Mouse (Mus musculus) heart, embryonic 12.5 days (tissue): Measurements from ENCODE around the gene Iqca. TPM values are rescaled to one million over a fixed set of nuclear protein-coding genes. Genes with fewer than 3 reads are reported as not detected.
A peak's percentile ranks its signal among the peaks of the same experiment; 100 is the strongest.

ENCODE experiments used
- ATAC-seq: fragments of 200-750 bp; cut with Nextera tagmentation; 2 replicates; pipeline ENCODE4 v1.8.0; 2017; ENCODE audit warnings: moderate TSS enrichment, moderate library complexity; ENCODE audit not compliant: insufficient number of reproducible peaks, low FRiP score
- H3K27ac ChIP-seq: fragments of 300-500 bp; sonication (generic); 2 replicates; pipeline ENCODE4 v1.5.1; 2016; ENCODE audit warnings: mild to moderate bottlenecking, moderate library complexity; ENCODE audit not compliant: poor library complexity, severe bottlenecking
- H3K27me3 ChIP-seq: fragments of 300-500 bp; sonication (generic); replicated peaks from 2 replicates; pipeline ENCODE4 v1.6.1; 2016; ENCODE audit warnings: mild to moderate bottlenecking, moderate library complexity
- H3K36me3 ChIP-seq: fragments of 300-500 bp; sonication (generic); 2 replicates; pipeline ENCODE4 v1.6.1; 2016; ENCODE audit warnings: mild to moderate bottlenecking, moderate library complexity
- H3K4me1 ChIP-seq: fragments of 300-500 bp; sonication (generic); replicated peaks from 2 replicates; pipeline ENCODE4 v1.6.1; 2016; ENCODE audit warnings: mild to moderate bottlenecking
- H3K4me2 ChIP-seq: fragments of 300-500 bp; sonication (generic); 2 replicates; pipeline ENCODE4 v1.6.1; 2016; ENCODE audit warnings: mild to moderate bottlenecking, moderate library complexity
- H3K4me3 ChIP-seq: fragments of 300-500 bp; sonication (generic); 2 replicates; pipeline ENCODE4 v1.5.1; 2016; ENCODE audit warnings: mild to moderate bottlenecking
- H3K9ac ChIP-seq: fragments of 300-500 bp; sonication (generic); 2 replicates; pipeline ENCODE4 v1.6.1; 2016; ENCODE audit warnings: mild to moderate bottlenecking, moderate library complexity
- H3K9me3 ChIP-seq: fragments of 300-500 bp; sonication (generic); replicated peaks from 2 replicates; pipeline ENCODE4 v1.6.1; 2016; ENCODE audit warnings: mild to moderate bottlenecking, moderate library complexity
- WGBS: fragments of 180-500 bp; shearing (Covaris S2); methylation state at CpG from one replicate; pipeline ENCODE4 v1.1.7; 2016; 5-methylcytosine and 5-hydroxymethylcytosine counted together
- polyA plus RNA-seq: library from polyadenylated mRNA; unstranded; fragments of >200 nt; fragmentation: Nextera tagmentation; extraction: Ambion mirVana; gene quantifications from 2 replicates; pipeline ENCODE4 v1.2.1, GENCODE M21; 2016

Iqca gene
- polyA plus RNA-seq: not detected in 2 replicates

DNA sequence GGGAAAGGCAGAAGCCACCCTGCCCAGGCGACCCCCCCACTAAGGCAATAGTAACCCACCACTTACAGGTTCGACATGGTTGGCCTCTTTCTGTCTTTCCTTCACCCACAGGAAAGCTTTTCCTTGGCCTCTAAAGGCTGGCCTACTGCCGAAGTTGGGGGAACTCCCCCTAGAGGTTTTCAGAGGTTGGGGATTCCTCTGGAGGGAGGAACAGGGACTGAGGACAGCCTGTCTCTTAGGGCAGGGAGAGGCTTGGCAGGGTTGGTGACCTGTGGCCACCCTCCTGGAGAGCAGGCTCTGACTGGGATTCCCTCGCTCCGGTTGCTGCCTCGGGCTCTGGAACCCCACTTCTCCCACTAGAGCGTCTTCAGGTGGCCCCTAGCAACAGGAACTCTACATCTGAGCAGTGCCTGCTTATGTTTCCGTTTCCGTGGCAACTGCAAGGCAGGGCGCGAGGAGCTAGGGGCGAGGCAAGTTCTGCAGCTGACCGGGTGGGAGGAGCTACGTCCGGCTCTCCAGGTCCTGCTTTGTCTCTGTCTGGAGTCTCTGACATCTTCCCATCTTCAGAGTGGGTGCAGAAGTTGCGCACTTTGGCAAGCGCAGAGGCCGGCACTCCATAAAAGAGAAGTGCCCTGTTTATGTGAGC, at the start of gene Iqca:
TSS of gene Iqca (minus strand) at position 303 of the 646 bp plus-strand sequence.
- peak within 1 kb of the TSS; percentile 63 for H3K4me2 ChIP-seq
- H3K27ac ChIP-seq: no peak within 1 kb of the TSS
- ATAC-seq: peak; percentile 76
- peaks cover 30% of the 10 kb centered on the region for H3K4me1 ChIP-seq
- no peaks in the 10 kb centered on the region for H3K36me3 ChIP-seq
- H3K9me3 ChIP-seq: no peaks in the 10 kb centered on the region
- H3K27me3 ChIP-seq: peaks cover 69% of the 10 kb centered on the region
- H3K4me3 ChIP-seq: peak within 1 kb of the TSS; percentile 10
- 4% methylated on average over 18 of the region's 18 CpGs for WGBS
- H3K9ac ChIP-seq: no peak within 1 kb of the TSS

DNA sequence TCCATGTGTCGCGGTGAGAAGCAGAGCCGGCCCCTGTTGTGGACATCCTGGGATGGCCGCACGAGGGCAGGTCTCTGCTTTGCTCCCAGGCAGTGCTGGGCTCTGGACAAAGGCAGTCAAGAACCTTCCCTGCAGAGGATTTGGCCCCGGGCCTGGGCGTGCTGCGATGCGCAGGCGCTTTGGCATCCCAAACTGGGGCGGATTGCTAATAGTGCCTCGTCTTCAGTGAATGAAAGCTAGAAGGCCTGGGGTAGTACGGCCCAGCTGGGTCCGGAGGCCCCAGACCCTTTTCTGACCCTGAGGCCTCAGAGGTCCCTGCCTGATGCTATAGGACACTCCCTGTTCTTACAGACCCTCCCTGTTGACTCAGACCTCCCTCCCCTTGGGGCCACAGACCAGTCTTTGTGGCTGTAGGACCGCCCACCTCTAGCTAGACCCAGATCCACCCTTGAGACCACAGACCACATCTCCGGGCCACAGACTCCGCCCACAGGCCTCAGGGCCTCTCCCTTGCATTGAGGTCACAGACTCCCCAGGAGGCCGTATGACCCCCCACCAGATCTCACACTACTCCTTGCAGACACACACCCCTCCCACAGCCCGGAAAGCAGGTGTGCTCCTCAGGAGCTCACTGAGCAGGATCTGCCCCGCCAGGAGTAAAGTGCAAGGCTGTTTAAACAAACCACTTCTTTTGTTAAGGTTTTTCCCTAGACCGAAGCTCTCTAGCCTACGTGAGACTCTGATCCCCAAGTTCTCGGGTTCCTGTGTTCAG, 49.2 kb upstream of the Iqca start:
- H3K4me1 ChIP-seq: peaks cover 21% of the 10 kb centered on the region
- H3K27ac ChIP-seq: no peak overlapping the region
- peaks cover 22% of the 10 kb centered on the region for H3K27me3 ChIP-seq
- 0 out of 2 replicates have a peak, but pooled peaks cover 6% of the 10 kb centered on the region for H3K9me3 ChIP-seq
- H3K9ac ChIP-seq: peak overlapping the region; percentile 16; the same call in 1 of the 2 replicates
- 10% methylated on average over 23 of the region's 23 CpGs for WGBS
- peak overlapping the region; percentile 60 for H3K4me3 ChIP-seq
- ATAC-seq: peak; percentile 71
- no peaks in the 10 kb centered on the region for H3K36me3 ChIP-seq
- peak overlapping the region; percentile 66 for H3K4me2 ChIP-seq

DNA sequence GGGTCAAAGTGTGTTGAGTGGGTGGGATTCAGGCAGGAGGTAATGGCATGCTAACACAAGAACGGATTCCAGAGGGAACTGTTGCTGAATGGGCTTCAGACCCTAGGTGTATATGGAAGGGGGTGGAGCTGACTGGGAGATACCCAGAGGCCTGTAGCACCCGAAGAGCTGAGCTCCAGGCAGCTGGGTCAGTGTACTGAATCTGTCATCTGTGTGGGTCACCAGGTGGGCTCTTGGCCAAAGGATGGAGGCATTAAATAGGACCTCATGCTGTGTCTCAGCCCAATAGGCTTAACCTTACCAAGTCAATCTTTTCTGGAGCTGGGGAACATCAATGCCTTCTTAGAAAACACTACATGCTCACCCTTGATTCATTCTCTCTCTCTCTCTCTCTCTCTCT, 48.5 kb upstream of the Iqca start:
- peaks cover 17% of the 10 kb centered on the region for H3K4me1 ChIP-seq
- H3K27me3 ChIP-seq: peaks cover 22% of the 10 kb centered on the region
- no peak overlapping the region for H3K4me3 ChIP-seq
- WGBS: 61% methylated on average over 2 of the region's 2 CpGs
- H3K9ac ChIP-seq: no peak overlapping the region
- no peak overlapping the region for H3K4me2 ChIP-seq
- no peaks in the 10 kb centered on the region for H3K36me3 ChIP-seq
- H3K27ac ChIP-seq: no peak overlapping the region
- H3K9me3 ChIP-seq: 0 out of 2 replicates have a peak, but pooled peaks cover 6% of the 10 kb centered on the region
- ATAC-seq: no peak

DNA sequence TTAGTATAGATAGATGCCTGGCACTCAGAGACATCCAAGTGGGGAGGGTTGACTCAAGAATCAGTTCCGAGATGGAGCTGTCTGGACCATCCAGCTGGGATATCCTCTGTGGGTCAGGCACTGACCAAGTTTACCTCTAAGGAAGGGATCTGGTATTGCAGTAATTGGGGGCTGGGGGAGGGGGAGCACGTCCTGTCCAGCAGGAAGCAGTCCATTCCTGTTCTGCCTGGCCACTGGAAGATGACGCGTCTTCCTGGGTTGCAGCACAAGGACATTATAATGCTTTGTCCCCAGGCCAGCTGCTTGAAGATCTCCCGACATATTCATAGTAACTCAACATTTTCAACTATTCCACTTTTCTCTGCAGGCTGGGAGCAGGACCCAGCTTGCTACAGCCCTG, 48.0 kb upstream of the Iqca start:
- peaks cover 17% of the 10 kb centered on the region for H3K4me1 ChIP-seq
- H3K4me2 ChIP-seq: no peak overlapping the region
- H3K27me3 ChIP-seq: peaks cover 22% of the 10 kb centered on the region
- H3K9me3 ChIP-seq: 0 out of 2 replicates have a peak, but pooled peaks cover 6% of the 10 kb centered on the region
- no peak for ATAC-seq
- H3K9ac ChIP-seq: no peak overlapping the region
- 72% methylated on average over 5 of the region's 5 CpGs for WGBS
- H3K27ac ChIP-seq: no peak overlapping the region
- no peak overlapping the region for H3K4me3 ChIP-seq
- H3K36me3 ChIP-seq: no peaks in the 10 kb centered on the region

DNA sequence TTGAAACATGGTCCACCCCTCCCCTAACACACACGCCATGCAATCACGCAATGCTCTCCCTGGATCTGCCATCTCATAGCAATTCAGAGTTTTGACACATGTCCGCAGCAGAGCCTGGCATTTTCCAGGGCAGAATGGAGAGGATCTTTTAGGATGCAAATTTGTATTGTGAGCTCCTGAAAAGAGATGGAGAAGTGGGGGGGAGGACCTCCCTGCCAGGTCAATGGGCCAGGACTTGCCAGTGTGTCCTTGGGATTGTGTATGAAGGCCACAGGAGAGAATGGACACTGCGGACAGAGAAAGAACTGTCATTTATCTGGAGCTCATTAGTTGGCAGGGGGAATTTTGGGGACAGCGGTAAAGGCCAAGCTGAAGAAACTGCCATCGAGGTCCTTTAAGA, 35.8 kb upstream of the Iqca start:
- ATAC-seq: no peak
- Histone ChIP-seq H3K9me3 (peaks cover 15% of the 10 kb centered on the region), H3K4me2 (no peak overlapping the region), H3K4me1 (no peaks in the 10 kb centered on the region), H3K27ac (no peak overlapping the region), H3K4me3 (no peak overlapping the region), H3K27me3 (peaks cover 7% of the 10 kb centered on the region; the same call in 1 of the 2 replicates), H3K36me3 (no peaks in the 10 kb centered on the region), H3K9ac (no peak overlapping the region)
- 92% methylated on average over 6 of the region's 6 CpGs for WGBS

DNA sequence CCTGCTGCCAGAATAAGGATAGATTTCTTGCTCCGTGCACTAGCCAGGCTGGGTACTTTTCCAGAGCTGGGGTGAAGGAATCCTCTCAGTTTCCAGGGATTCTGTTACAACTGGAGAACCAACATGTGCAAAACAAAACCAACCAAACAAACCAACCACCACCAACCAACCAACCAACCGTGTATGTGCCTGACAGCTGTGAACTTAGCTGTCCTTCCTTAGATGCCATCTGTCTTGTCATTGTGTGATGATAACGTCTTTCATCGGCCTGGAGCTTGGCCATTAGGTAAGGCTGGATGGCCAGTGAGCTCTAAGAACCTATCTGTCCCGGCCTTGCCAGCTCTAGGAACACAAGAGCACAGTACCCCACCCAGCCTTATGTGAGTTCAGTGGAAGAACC, 33.7 kb upstream of the Iqca start:
- WGBS: 84% methylated on average over 5 of the region's 5 CpGs
- peaks cover 7% of the 10 kb centered on the region; the same call in 1 of the 2 replicates for H3K27me3 ChIP-seq
- H3K4me2 ChIP-seq: no peak overlapping the region
- peaks cover 15% of the 10 kb centered on the region for H3K9me3 ChIP-seq
- no peak overlapping the region for H3K9ac ChIP-seq
- no peak overlapping the region for H3K4me3 ChIP-seq
- H3K27ac ChIP-seq: no peak overlapping the region
- no peaks in the 10 kb centered on the region for H3K36me3 ChIP-seq
- H3K4me1 ChIP-seq: no peaks in the 10 kb centered on the region
- no peak for ATAC-seq

DNA sequence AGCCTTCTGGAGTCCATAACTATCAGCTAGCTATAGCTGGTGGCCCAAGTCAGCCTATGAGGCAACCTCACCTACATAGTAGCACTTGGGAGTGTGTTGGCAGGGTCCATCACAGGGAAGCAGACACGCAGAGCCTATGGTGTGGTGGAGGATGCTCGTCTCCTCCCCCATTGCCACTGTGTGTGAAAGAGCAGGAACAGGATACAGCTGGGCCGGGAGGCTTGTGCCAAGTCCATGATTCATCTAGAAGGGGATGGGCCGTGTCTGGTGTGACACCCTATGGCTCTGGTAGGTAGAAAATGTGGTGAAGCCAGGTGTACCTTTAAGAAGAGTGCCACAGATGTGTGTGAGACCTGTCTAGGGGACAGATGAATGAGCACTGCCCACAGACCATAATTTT, 33.0 kb upstream of the Iqca start:
- H3K4me1 ChIP-seq: no peaks in the 10 kb centered on the region
- H3K27ac ChIP-seq: no peak overlapping the region
- H3K9ac ChIP-seq: no peak overlapping the region
- H3K36me3 ChIP-seq: no peaks in the 10 kb centered on the region
- ATAC-seq: no peak
- no peak overlapping the region for H3K4me3 ChIP-seq
- H3K27me3 ChIP-seq: 0 out of 2 replicates have a peak, but pooled peaks cover 3% of the 10 kb centered on the region
- peaks cover 15% of the 10 kb centered on the region for H3K9me3 ChIP-seq
- H3K4me2 ChIP-seq: no peak overlapping the region
- WGBS: 74% methylated on average over 4 of the region's 4 CpGs

DNA sequence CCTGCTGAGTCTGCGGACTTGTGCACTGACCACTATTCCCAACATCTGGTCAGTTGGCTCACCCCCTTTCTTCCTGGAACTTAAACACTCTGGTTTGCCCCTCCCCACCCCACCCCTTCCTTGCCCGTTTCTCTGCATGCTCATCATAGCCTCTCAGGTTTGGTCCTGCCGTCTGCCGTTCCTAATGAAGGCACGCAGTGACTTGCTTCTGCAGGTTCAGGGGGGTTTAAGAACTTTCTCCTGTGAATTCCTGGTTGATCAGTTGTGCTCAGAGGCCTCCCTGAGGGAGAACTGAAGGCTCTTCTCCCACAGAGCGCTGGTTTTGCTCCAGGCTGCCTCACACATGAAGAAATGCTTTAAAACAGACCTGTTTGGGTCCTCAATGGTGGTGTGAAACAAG, 30.4 kb upstream of the Iqca start:
- Histone ChIP-seq H3K4me2 (no peak overlapping the region), H3K27me3 (no peaks in the 10 kb centered on the region), H3K27ac (no peak overlapping the region), H3K36me3 (no peaks in the 10 kb centered on the region), H3K9me3 (peaks cover 15% of the 10 kb centered on the region), H3K4me3 (no peak overlapping the region), H3K9ac (no peak overlapping the region), H3K4me1 (no peaks in the 10 kb centered on the region)
- ATAC-seq: no peak
- WGBS: 59% methylated on average over 6 of the region's 6 CpGs

DNA sequence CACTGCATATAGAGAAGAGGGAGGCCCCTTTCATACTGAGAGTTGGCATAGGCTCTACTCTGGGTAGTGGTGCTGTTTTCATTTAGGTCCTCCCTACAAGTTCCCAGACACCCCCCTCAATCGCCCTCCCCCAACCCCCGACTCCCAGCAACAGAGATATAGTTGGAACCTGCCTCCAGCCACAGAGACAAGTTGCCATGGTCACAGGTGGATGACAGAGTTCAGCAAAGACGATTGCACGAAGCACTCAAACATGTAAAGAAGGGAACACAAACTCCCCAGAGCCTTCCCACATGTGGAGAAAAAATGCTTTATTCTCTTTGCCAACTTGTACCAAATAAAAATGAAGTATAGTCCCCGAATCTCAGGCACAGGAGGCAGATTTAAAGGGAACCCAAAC, 29.3 kb upstream of the Iqca start:
- Histone ChIP-seq H3K36me3 (no peaks in the 10 kb centered on the region), H3K9ac (no peak overlapping the region), H3K27ac (no peak overlapping the region), H3K4me2 (no peak overlapping the region), H3K27me3 (no peaks in the 10 kb centered on the region), H3K9me3 (peaks cover 15% of the 10 kb centered on the region), H3K4me3 (no peak overlapping the region), H3K4me1 (no peaks in the 10 kb centered on the region)
- WGBS: 61% methylated on average over 5 of the region's 5 CpGs
- ATAC-seq: no peak

DNA sequence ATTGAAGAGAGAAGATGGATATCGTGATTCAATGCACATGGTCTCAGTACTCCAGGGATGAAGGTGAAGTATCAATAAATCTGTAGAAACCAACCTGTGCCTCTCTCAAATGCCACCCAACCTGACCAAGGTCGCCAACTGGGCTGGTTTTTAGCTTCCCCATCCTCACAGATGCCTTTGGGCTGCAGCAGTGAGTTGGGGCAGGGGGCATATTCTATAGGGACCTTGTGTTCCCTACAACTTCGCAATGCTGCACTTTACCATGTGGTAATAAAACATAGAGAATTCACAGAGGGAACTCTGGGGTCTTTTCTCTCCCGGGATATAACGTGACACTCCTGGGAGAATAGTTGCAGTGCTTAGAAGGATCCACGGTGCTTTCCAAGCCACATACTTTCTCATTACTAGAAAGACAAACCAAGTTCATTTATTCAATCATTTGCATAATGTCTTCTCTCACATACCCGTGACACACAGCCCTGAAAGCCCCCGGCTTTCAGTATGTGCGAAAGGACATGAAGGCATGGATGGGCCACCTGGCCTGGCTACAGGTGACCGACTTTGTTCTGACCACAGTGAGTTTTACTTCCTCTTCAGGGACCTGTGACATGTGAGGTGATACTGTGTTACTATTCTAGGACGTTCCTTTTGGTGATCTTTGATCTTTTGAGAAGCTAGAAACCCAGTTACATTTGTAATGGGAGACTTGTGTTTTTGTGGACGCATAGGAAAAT, 27.9 kb upstream of the Iqca start:
- Histone ChIP-seq H3K4me3 (no peak overlapping the region), H3K27me3 (no peaks in the 10 kb centered on the region)
- 77% methylated on average over 12 of the region's 12 CpGs for WGBS

DNA sequence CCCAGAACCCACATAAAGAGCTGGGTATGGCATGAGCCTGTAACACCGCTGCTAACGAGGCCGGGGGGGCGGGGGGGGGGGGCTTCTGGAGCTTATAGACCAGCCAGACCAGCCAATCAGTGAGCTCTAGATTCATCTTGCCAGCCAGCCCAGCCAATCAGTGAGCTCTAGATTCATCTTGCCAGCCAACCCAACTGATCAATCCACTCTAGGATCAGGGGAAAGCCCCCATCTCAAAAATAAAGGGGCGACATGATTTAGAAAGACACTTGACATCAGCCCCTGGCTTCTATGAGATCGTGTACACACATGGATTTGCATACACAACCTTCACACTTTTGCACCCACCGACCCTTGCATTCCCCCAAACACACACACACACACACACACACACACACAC, 27.3 kb upstream of the Iqca start:
- Histone ChIP-seq H3K27me3 (no peaks in the 10 kb centered on the region), H3K9me3 (no peaks in the 10 kb centered on the region), H3K4me1 (peaks cover 10% of the 10 kb centered on the region), H3K9ac (no peak overlapping the region), H3K36me3 (no peaks in the 10 kb centered on the region), H3K27ac (no peak overlapping the region), H3K4me2 (no peak overlapping the region), H3K4me3 (no peak overlapping the region)
- no peak for ATAC-seq
- WGBS: 79% methylated on average over 7 of the region's 7 CpGs

More for the DNA sequence above, 27.9 kb upstream of the Iqca start:
- H3K4me1 ChIP-seq: peaks cover 7% of the 10 kb centered on the region
- H3K4me2 ChIP-seq: no peak overlapping the region
- no peak overlapping the region for H3K27ac ChIP-seq
- peaks cover 3% of the 10 kb centered on the region; the same call in 1 of the 2 replicates for H3K9me3 ChIP-seq
- no peak overlapping the region for H3K9ac ChIP-seq
- ATAC-seq: no peak
- no peaks in the 10 kb centered on the region for H3K36me3 ChIP-seq
